ENCODE assay signal across 8 mouse cellular contexts in the genomic region with DNA sequence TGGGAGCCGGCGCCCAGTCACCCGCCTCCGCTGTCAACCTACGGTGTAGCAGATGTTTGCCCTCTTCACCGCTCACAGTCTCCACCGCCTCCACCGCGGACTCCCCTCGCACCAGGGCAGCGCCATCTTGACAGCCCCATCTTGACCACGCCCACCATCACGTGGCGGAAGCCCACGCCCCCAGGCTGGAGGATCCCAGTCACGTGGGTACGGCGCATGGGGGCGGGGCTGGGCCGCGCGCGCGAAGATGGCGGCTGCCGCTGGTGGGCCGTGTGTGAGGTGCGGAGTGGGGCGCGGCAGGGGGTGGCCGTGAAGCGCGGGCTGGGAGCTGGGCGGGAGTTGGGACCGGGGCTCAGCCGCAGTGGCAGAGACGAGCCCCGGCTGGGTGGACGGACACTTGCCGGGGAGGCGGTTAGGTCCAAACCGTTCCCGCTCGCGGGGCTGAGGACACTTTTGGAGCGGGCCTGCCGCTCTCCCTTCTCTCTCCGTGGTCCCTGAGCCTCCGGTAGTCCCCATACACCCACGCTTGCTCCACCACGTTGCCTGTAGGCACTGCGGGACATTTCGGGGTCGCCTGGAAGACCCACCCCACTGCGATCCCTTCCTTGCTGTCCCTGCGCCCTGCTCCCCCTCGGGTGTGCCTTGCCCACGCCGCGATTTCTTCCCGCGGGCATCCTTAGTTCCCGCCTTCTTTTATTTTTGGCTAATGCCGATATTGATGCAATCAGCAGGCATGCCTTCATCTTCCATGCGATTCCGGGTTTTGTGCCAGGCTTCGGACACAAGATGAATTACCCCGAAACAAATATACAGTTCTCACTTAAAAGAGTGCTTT. TPM values are rescaled to one million over a fixed set of nuclear protein-coding genes. Genes with fewer than 3 reads are reported as not detected.
DNase-seq lines count a peak whose midpoint lies in the region; ATAC-seq and TF ChIP-seq lines count a peak whose summit lies in the region.

A gene (minus strand): TSS at position 143 of the 835 bp plus-strand sequence.
A gene (plus strand): TSS at position 206 of the 835 bp plus-strand sequence.

- TF ChIP-seq CTCF in CH12.LX (conservative IDR thresholded peaks at IDR 0.05 in 1 of 2, IDR thresholded peaks at IDR 0.05 in 1 of 2; ENCODE audit: low read depth in 2 of 2, low read length in 2 of 2) = no peak
- no peak for TF ChIP-seq CTCF in heart, postnatal 0 days (IDR thresholded peaks at IDR 0.05; ENCODE audit: low read depth)
- TF ChIP-seq CTCF in testis, adult 2 months (IDR thresholded peaks at IDR 0.05; ENCODE audit: control insufficient read depth, insufficient read depth, insufficient replicate concordance, low read depth, low read length) = no peak

- under 1% methylated on average over 67 of the region's 68 CpGs for WGBS in forebrain, embryonic 12.5 days
- under 1% methylated on average over 65 of the region's 68 CpGs for WGBS in heart, postnatal 0 days
- under 1% methylated on average over 63 of the region's 68 CpGs for WGBS in liver, embryonic 16.5 days (ENCODE audit: insufficient replicate concordance)
- WGBS in neural tube, embryonic 13.5 days = under 1% methylated on average over 53 of the region's 68 CpGs

- peak within 1 kb of the TSS; percentile 97 to 99 (median 99) for H3K4me3 ChIP-seq in CH12.LX (replicated peaks in 1 of 3; ENCODE audit: low read depth in 2 of 3, low read length in 2 of 3, poor library complexity in 1 of 3)
- peak within 1 kb of the TSS; percentile 96 for H3K4me3 ChIP-seq in forebrain, embryonic 12.5 days (replicated peaks)
- peak within 1 kb of the TSS; percentile 84 for H3K4me3 ChIP-seq in heart, postnatal 0 days (ENCODE audit: low read depth, low read length)
- peak within 1 kb of the TSS; percentile 92 for H3K4me3 ChIP-seq in liver, embryonic 16.5 days (ENCODE audit: low read depth, low read length)
- H3K4me3 ChIP-seq in neural tube, embryonic 13.5 days = peak within 1 kb of the TSS; percentile 96
- peak within 1 kb of the TSS; percentile 97 for H3K4me3 ChIP-seq in testis, adult 2 months (ENCODE audit: control insufficient read depth, low read depth, low read length)

- peaks cover 47% of the 10 kb centered on the region for H3K79me2 ChIP-seq in CH12.LX (replicated peaks; ENCODE audit: control insufficient read depth, extremely low read depth, insufficient read depth, poor library complexity, severe bottlenecking)

- H3K27ac ChIP-seq in CH12.LX (ENCODE audit: insufficient read depth, low read depth) = peak within 1 kb of the TSS; percentile 15; the same call in 1 of the 2 replicates
- peak within 1 kb of the TSS; percentile 75 for H3K27ac ChIP-seq in forebrain, embryonic 12.5 days
- peak within 1 kb of the TSS; percentile 69 for H3K27ac ChIP-seq in heart, postnatal 0 days (ENCODE audit: low read depth)
- peak within 1 kb of the TSS; percentile 63 for H3K27ac ChIP-seq in liver, embryonic 16.5 days (ENCODE audit: low read length)
- H3K27ac ChIP-seq in neural tube, embryonic 13.5 days (replicated peaks) = peak within 1 kb of the TSS; percentile 71
- peak within 1 kb of the TSS; percentile 92 for H3K27ac ChIP-seq in testis, adult 2 months (ENCODE audit: control insufficient read depth, insufficient read depth, low read depth, low read length)

- no peaks in the 10 kb centered on the region for H3K9me3 ChIP-seq in CH12.LX (replicated peaks; ENCODE audit: low read length)
- H3K9me3 ChIP-seq in forebrain, embryonic 12.5 days = no peaks in the 10 kb centered on the region
- no peaks in the 10 kb centered on the region for H3K9me3 ChIP-seq in heart, postnatal 0 days (replicated peaks; ENCODE audit: control insufficient read depth, low read length)
- no peaks in the 10 kb centered on the region for H3K9me3 ChIP-seq in liver, embryonic 16.5 days (replicated peaks; ENCODE audit: control insufficient read depth, low read length)
- H3K9me3 ChIP-seq in neural tube, embryonic 13.5 days = no peaks in the 10 kb centered on the region

- H3K27me3 ChIP-seq in CH12.LX (replicated peaks) = no peaks in the 10 kb centered on the region
- no peaks in the 10 kb centered on the region for H3K27me3 ChIP-seq in forebrain, embryonic 12.5 days
- H3K27me3 ChIP-seq in heart, postnatal 0 days (ENCODE audit: control insufficient read depth, insufficient read depth, low read length) = no peaks in the 10 kb centered on the region
- no peaks in the 10 kb centered on the region for H3K27me3 ChIP-seq in liver, embryonic 16.5 days (ENCODE audit: control insufficient read depth, insufficient read depth, low read depth, low read length)
- H3K27me3 ChIP-seq in neural tube, embryonic 13.5 days = no peaks in the 10 kb centered on the region
- H3K27me3 ChIP-seq in testis, adult 2 months (ENCODE audit: control insufficient read depth, insufficient read depth, low read length) = no peaks in the 10 kb centered on the region

- peak; percentile 98 for ATAC-seq in forebrain, embryonic 12.5 days (ENCODE audit: low FRiP score)
- peak; percentile 96 for ATAC-seq in heart, postnatal 0 days (ENCODE audit: insufficient read depth, low read depth)
- ATAC-seq in liver, embryonic 16.5 days (ENCODE audit: low read depth) = peak; percentile 89
- peak; percentile 94 for ATAC-seq in neural tube, embryonic 13.5 days (ENCODE audit: low read depth)

- H3K36me3 ChIP-seq in CH12.LX (replicated peaks in 1 of 2; ENCODE audit: control insufficient read depth in 1 of 2, insufficient read depth in 1 of 2, low read length in 1 of 2) = peaks cover 4 to 34% of the 10 kb centered on the region in 2 experiments
- peaks cover 9% of the 10 kb centered on the region for H3K36me3 ChIP-seq in forebrain, embryonic 12.5 days (replicated peaks)
- H3K36me3 ChIP-seq in heart, postnatal 0 days (replicated peaks; ENCODE audit: control insufficient read depth, insufficient read depth, low read length) = peaks cover 7% of the 10 kb centered on the region; the same call in 1 of the 2 replicates
- H3K36me3 ChIP-seq in liver, embryonic 16.5 days (ENCODE audit: control insufficient read depth, insufficient read depth) = no peaks in the 10 kb centered on the region
- H3K36me3 ChIP-seq in neural tube, embryonic 13.5 days = peaks cover 3% of the 10 kb centered on the region; the same call in 1 of the 2 replicates
- no peaks in the 10 kb centered on the region for H3K36me3 ChIP-seq in testis, adult 2 months (ENCODE audit: control insufficient read depth, insufficient read depth, low read length)

- peak; percentile 88 for TF ChIP-seq POLR2A in CH12.LX (IDR thresholded peaks at IDR 0.05; ENCODE audit: low read depth, low read length)
- peak; percentile 97 for TF ChIP-seq POLR2A in testis, adult 2 months (IDR thresholded peaks at IDR 0.05; ENCODE audit: control insufficient read depth, low read depth, low read length)

- dilution Hi-C loops in CH12.LX (cut with MboI; ENCODE audit: extremely low pct_ligation_motif_present, extremely low pct_unique_long_range_greater_than_20kb, low sequenced_read_pairs) = no loop called here

- peak; percentile 93 for DNase-seq in CH12.LX (ENCODE audit: extremely low read depth)
- DNase-seq in c-Kit-positive CD71-positive TER-119-negative erythroid progenitor cells, embryonic 14.5 days (ENCODE audit: low read depth) = peak; percentile 93
- peak; percentile 88 for DNase-seq in heart, postnatal 0 days (ENCODE audit: low spot score)
- peak; percentile 99 for DNase-seq in kidney, postnatal 4 days

- in situ Hi-C loops in CH12.LX (cut with MboI; ENCODE audit: low pct_ligation_motif_present, low pct_unique_long_range_greater_than_20kb, low sequenced_read_pairs) = loop anchor here (5.0 kb wide), 1 partner anchor 99 kb away; no protein-coding TSS in a partner anchor

- no peak for TF ChIP-seq RAD21 in CH12.LX (IDR thresholded peaks at IDR 0.05; ENCODE audit: low read depth, low read length)

- H3K4me1 ChIP-seq in CH12.LX (ENCODE audit: control insufficient read depth in 1 of 2, insufficient read depth in 2 of 2) = peaks cover 8 to 31% of the 10 kb centered on the region in 2 experiments
- peaks cover 22% of the 10 kb centered on the region for H3K4me1 ChIP-seq in forebrain, embryonic 12.5 days
- peaks cover 9% of the 10 kb centered on the region; the same call in 1 of the 2 replicates for H3K4me1 ChIP-seq in heart, postnatal 0 days (ENCODE audit: control insufficient read depth, insufficient read depth)
- H3K4me1 ChIP-seq in liver, embryonic 16.5 days (ENCODE audit: control insufficient read depth, low read depth, low read length) = peaks cover 22% of the 10 kb centered on the region
- peaks cover 26% of the 10 kb centered on the region for H3K4me1 ChIP-seq in neural tube, embryonic 13.5 days (replicated peaks)
- H3K4me1 ChIP-seq in testis, adult 2 months (ENCODE audit: control insufficient read depth, insufficient read depth, low read length) = peaks cover 13% of the 10 kb centered on the region

- no peak for TF ChIP-seq EP300 in CH12.LX (IDR thresholded peaks at IDR 0.05; ENCODE audit: low read length)
- no peak for TF ChIP-seq EP300 in heart, postnatal 0 days (IDR thresholded peaks at IDR 0.05; ENCODE audit: low read depth)

- peak within 1 kb of the TSS; percentile 94 for H3K4me2 ChIP-seq in CH12.LX (ENCODE audit: insufficient read depth, low read depth, poor library complexity, severe bottlenecking)
- H3K4me2 ChIP-seq in forebrain, embryonic 12.5 days = peak within 1 kb of the TSS; percentile 99
- H3K4me2 ChIP-seq in heart, postnatal 0 days (ENCODE audit: low read depth, low read length) = peak within 1 kb of the TSS; percentile 84
- H3K4me2 ChIP-seq in liver, embryonic 16.5 days (ENCODE audit: low read depth, low read length) = peak within 1 kb of the TSS; percentile 96
- peak within 1 kb of the TSS; percentile 95 for H3K4me2 ChIP-seq in neural tube, embryonic 13.5 days

- H3K9ac ChIP-seq in CH12.LX (ENCODE audit: insufficient read depth, low read depth) = peak within 1 kb of the TSS; percentile 91
- H3K9ac ChIP-seq in forebrain, embryonic 12.5 days = peak within 1 kb of the TSS; percentile 90
- peak within 1 kb of the TSS; percentile 67 for H3K9ac ChIP-seq in heart, postnatal 0 days (replicated peaks; ENCODE audit: low read depth, low read length)
- peak within 1 kb of the TSS; percentile 88 for H3K9ac ChIP-seq in liver, embryonic 16.5 days (ENCODE audit: low read depth, low read length)
- H3K9ac ChIP-seq in neural tube, embryonic 13.5 days = peak within 1 kb of the TSS; percentile 90

RNA-seq across cellular contexts. Expression of the first gene that starts in this region (rescaled TPM):
- total RNA-seq in CH12.LX (2012; rRNA removed) (17.4 and 18.1 TPM in 2 replicates), CH12.LX (2014; rRNA removed) (11.1 and 11.6 TPM in 2 replicates)
- polyA plus RNA-seq in CH12.LX (2012; ENCODE audit: insufficient read length, low read depth) = 10.8 and 11.8 TPM in 2 replicates
- polyA plus RNA-seq in forebrain, embryonic 12.5 days (2016; fragmentation: Nextera tagmentation; extraction: Ambion mirVana) = 25.4 and 25.6 TPM in 2 replicates
- 45.4 and 53.8 TPM in 2 replicates for total RNA-seq in heart, postnatal 0 days (2014; rRNA removed; ENCODE audit: low replicate concordance)
- 27.2 and 32.8 TPM in 2 replicates for polyA plus RNA-seq in heart, postnatal 0 days (2015; fragmentation: Nextera tagmentation; extraction: Ambion mirVana)
- 11.7 and 12.4 TPM in 2 replicates for polyA plus RNA-seq in liver, embryonic 16.5 days (2015; fragmentation: Nextera tagmentation; extraction: Ambion mirVana)
- polyA plus RNA-seq in neural tube, embryonic 13.5 days (2015; fragmentation: Nextera tagmentation; extraction: Ambion mirVana) = 33.1 and 35.6 TPM in 2 replicates
- 6.2 and 6.6 TPM in 2 replicates for polyA plus RNA-seq in testis, adult 2 months (2012; rRNA removed)

RNA-seq across cellular contexts. Expression of the second gene that starts in this region (rescaled TPM):
- 40.2 and 47.6 TPM in 2 replicates for total RNA-seq in CH12.LX (2012; rRNA removed)
- total RNA-seq in CH12.LX (2014; rRNA removed) = 19.7 and 20.9 TPM in 2 replicates
- polyA plus RNA-seq in CH12.LX (2012; ENCODE audit: insufficient read length, low read depth) = 58.8 and 61.2 TPM in 2 replicates
- polyA plus RNA-seq in forebrain, embryonic 12.5 days (2016; fragmentation: Nextera tagmentation; extraction: Ambion mirVana) = 42.3 and 47.0 TPM in 2 replicates
- 24.6 and 32.3 TPM in 2 replicates for total RNA-seq in heart, postnatal 0 days (2014; rRNA removed; ENCODE audit: low replicate concordance)
- polyA plus RNA-seq in heart, postnatal 0 days (2015; fragmentation: Nextera tagmentation; extraction: Ambion mirVana) = 10.5 and 11.0 TPM in 2 replicates
- 11.9 and 16.1 TPM in 2 replicates for polyA plus RNA-seq in liver, embryonic 16.5 days (2015; fragmentation: Nextera tagmentation; extraction: Ambion mirVana)
- 19.7 and 26.7 TPM in 2 replicates for polyA plus RNA-seq in neural tube, embryonic 13.5 days (2015; fragmentation: Nextera tagmentation; extraction: Ambion mirVana)
- polyA plus RNA-seq in testis, adult 2 months (2012; rRNA removed) = 125 and 135 TPM in 2 replicates

Comparison
In these comparisons a context has a peak if more than half of its experiments do, and no peak if none do; other contexts are left out.
1. Peak in every context shown above with its lines: DNase-seq, ATAC-seq, H3K4me3 ChIP-seq and H3K27ac ChIP-seq.
2. H3K27ac ChIP-seq: peak in every context shown above with its lines; median percentile 92 in testis, adult 2 months; 75 in forebrain, embryonic 12.5 days; 71 in neural tube, embryonic 13.5 days; 69 in heart, postnatal 0 days; 63 in liver, embryonic 16.5 days; 15 in CH12.LX.